Mouse (Mus musculus): ENCODE data around the gene Olfr1413. TPM values are rescaled to one million over a fixed set of nuclear protein-coding genes. Genes with fewer than 3 reads are reported as not detected.

Gene Olfr1413
- not detected in 2 replicates for polyA plus RNA-seq (2015; fragmentation: Nextera tagmentation; extraction: Ambion mirVana)

GRCm38 (mm10) chr1:92571022-92571421 is at the start of gene Olfr1413:
TSS of gene Olfr1413 (plus strand) at chr1:92571322.
- no peak within 1 kb of the TSS for H3K4me2 ChIP-seq (ENCODE audit: low read length)
- no peak within 1 kb of the TSS for H3K9ac ChIP-seq (ENCODE audit: low read depth, low read length)
- H3K36me3 ChIP-seq (ENCODE audit: control insufficient read depth, insufficient read depth, low read length) = no peaks in the 10 kb centered on the region
- H3K27me3 ChIP-seq (replicated peaks; ENCODE audit: control insufficient read depth, insufficient read depth, low read length) = no peaks in the 10 kb centered on the region
- no peaks in the 10 kb centered on the region for H3K4me1 ChIP-seq (ENCODE audit: control insufficient read depth, insufficient read depth, low read depth, low read length)
- H3K27ac ChIP-seq (ENCODE audit: low read depth, low read length) = no peak within 1 kb of the TSS
- 79% methylated on average over 3 of the region's 3 CpGs for WGBS
- H3K4me3 ChIP-seq (ENCODE audit: low read length) = no peak within 1 kb of the TSS
- H3K9me3 ChIP-seq (ENCODE audit: control insufficient read depth, low read length) = no peaks in the 10 kb centered on the region
- ATAC-seq = no peak

- no peak overlapping the region for H3K27ac ChIP-seq (ENCODE audit: low read depth, low read length)
- H3K4me1 ChIP-seq (ENCODE audit: control insufficient read depth, insufficient read depth, low read depth, low read length) = 0 out of 2 replicates have a peak, but pooled peaks cover 3% of the 10 kb centered on the region
- H3K4me3 ChIP-seq (ENCODE audit: low read length) = no peak overlapping the region
- no peaks in the 10 kb centered on the region for H3K9me3 ChIP-seq (ENCODE audit: control insufficient read depth, low read length)
- 14% methylated on average over 10 of the region's 10 CpGs for WGBS
- H3K36me3 ChIP-seq (ENCODE audit: control insufficient read depth, insufficient read depth, low read length) = no peaks in the 10 kb centered on the region
- peak overlapping the region; percentile 46 for H3K4me2 ChIP-seq (ENCODE audit: low read length)
- H3K9ac ChIP-seq (ENCODE audit: low read depth, low read length) = no peak overlapping the region
- peak; percentile 45; the same call in 1 of the 2 replicates for ATAC-seq
- 0 out of 2 replicates have a peak, but pooled peaks cover 2% of the 10 kb centered on the region for H3K27me3 ChIP-seq (replicated peaks; ENCODE audit: control insufficient read depth, insufficient read depth, low read length)
Measured at GRCm38 (mm10) chr1:92521376-92521775, 49.7 kb upstream of the Olfr1413 start.

GRCm38 (mm10) chr1:92523764-92524163 is 47.4 kb upstream of the Olfr1413 start:
- Histone ChIP-seq H3K4me3 (ENCODE audit: low read length) (no peak overlapping the region), H3K27me3 (replicated peaks; ENCODE audit: control insufficient read depth, insufficient read depth, low read length) (0 out of 2 replicates have a peak, but pooled peaks cover 2% of the 10 kb centered on the region), H3K9ac (ENCODE audit: low read depth, low read length) (no peak overlapping the region), H3K9me3 (ENCODE audit: control insufficient read depth, low read length) (no peaks in the 10 kb centered on the region), H3K4me1 (ENCODE audit: control insufficient read depth, insufficient read depth, low read depth, low read length) (0 out of 2 replicates have a peak, but pooled peaks cover 3% of the 10 kb centered on the region), H3K27ac (ENCODE audit: low read depth, low read length) (no peak overlapping the region), H3K4me2 (ENCODE audit: low read length) (no peak overlapping the region), H3K36me3 (ENCODE audit: control insufficient read depth, insufficient read depth, low read length) (no peaks in the 10 kb centered on the region)
- ATAC-seq = no peak
- 81% methylated on average over 3 of the region's 3 CpGs for WGBS

- WGBS = 51% methylated on average over 5 of the region's 5 CpGs
- no peaks in the 10 kb centered on the region for H3K27me3 ChIP-seq (replicated peaks; ENCODE audit: control insufficient read depth, insufficient read depth, low read length)
- no peak overlapping the region for H3K9ac ChIP-seq (ENCODE audit: low read depth, low read length)
- H3K9me3 ChIP-seq (ENCODE audit: control insufficient read depth, low read length) = no peaks in the 10 kb centered on the region
- ATAC-seq = no peak
- no peak overlapping the region for H3K27ac ChIP-seq (ENCODE audit: low read depth, low read length)
- no peak overlapping the region for H3K4me3 ChIP-seq (ENCODE audit: low read length)
- H3K4me2 ChIP-seq (ENCODE audit: low read length) = no peak overlapping the region
- H3K4me1 ChIP-seq (ENCODE audit: control insufficient read depth, insufficient read depth, low read depth, low read length) = no peaks in the 10 kb centered on the region
- H3K36me3 ChIP-seq (ENCODE audit: control insufficient read depth, insufficient read depth, low read length) = no peaks in the 10 kb centered on the region
Measured at GRCm38 (mm10) chr1:92536972-92537371, 34.1 kb upstream of the Olfr1413 start.

GRCm38 (mm10) chr1:92539071-92539470 is 32.1 kb upstream of the Olfr1413 start:
- H3K9ac ChIP-seq (ENCODE audit: low read depth, low read length) = no peak overlapping the region
- no peaks in the 10 kb centered on the region for H3K4me1 ChIP-seq (ENCODE audit: control insufficient read depth, insufficient read depth, low read depth, low read length)
- H3K4me2 ChIP-seq (ENCODE audit: low read length) = no peak overlapping the region
- H3K27me3 ChIP-seq (replicated peaks; ENCODE audit: control insufficient read depth, insufficient read depth, low read length) = no peaks in the 10 kb centered on the region
- H3K36me3 ChIP-seq (ENCODE audit: control insufficient read depth, insufficient read depth, low read length) = no peaks in the 10 kb centered on the region
- no peak overlapping the region for H3K4me3 ChIP-seq (ENCODE audit: low read length)
- no peak overlapping the region for H3K27ac ChIP-seq (ENCODE audit: low read depth, low read length)
- no peak for ATAC-seq
- WGBS = 34% methylated on average over 2 of the region's 2 CpGs
- H3K9me3 ChIP-seq (ENCODE audit: control insufficient read depth, low read length) = no peaks in the 10 kb centered on the region

- no peak overlapping the region for H3K4me3 ChIP-seq (ENCODE audit: low read length)
- no peaks in the 10 kb centered on the region for H3K4me1 ChIP-seq (ENCODE audit: control insufficient read depth, insufficient read depth, low read depth, low read length)
- no peaks in the 10 kb centered on the region for H3K9me3 ChIP-seq (ENCODE audit: control insufficient read depth, low read length)
- ATAC-seq = no peak
- no peaks in the 10 kb centered on the region for H3K27me3 ChIP-seq (replicated peaks; ENCODE audit: control insufficient read depth, insufficient read depth, low read length)
- no peak overlapping the region for H3K4me2 ChIP-seq (ENCODE audit: low read length)
- H3K27ac ChIP-seq (ENCODE audit: low read depth, low read length) = no peak overlapping the region
- H3K36me3 ChIP-seq (ENCODE audit: control insufficient read depth, insufficient read depth, low read length) = no peaks in the 10 kb centered on the region
- no peak overlapping the region for H3K9ac ChIP-seq (ENCODE audit: low read depth, low read length)
- 78% methylated on average over 2 of the region's 2 CpGs for WGBS
Measured at GRCm38 (mm10) chr1:92545929-92546328, 25.2 kb upstream of the Olfr1413 start.

- no peak for ATAC-seq
- Histone ChIP-seq H3K36me3 (ENCODE audit: control insufficient read depth, insufficient read depth, low read length) (no peaks in the 10 kb centered on the region), H3K4me2 (ENCODE audit: low read length) (no peak within 1 kb of the TSS), H3K4me1 (ENCODE audit: control insufficient read depth, insufficient read depth, low read depth, low read length) (no peaks in the 10 kb centered on the region), H3K9me3 (ENCODE audit: control insufficient read depth, low read length) (peaks cover 3% of the 10 kb centered on the region; the same call in 1 of the 2 replicates), H3K4me3 (ENCODE audit: low read length) (no peak within 1 kb of the TSS), H3K27ac (ENCODE audit: low read depth, low read length) (no peak within 1 kb of the TSS), H3K27me3 (replicated peaks; ENCODE audit: control insufficient read depth, insufficient read depth, low read length) (no peaks in the 10 kb centered on the region), H3K9ac (ENCODE audit: low read depth, low read length) (no peak within 1 kb of the TSS)
- WGBS = 93% methylated on average over 2 of the region's 2 CpGs
Measured at GRCm38 (mm10) chr1:92585479-92585878, 14.4 kb downstream of the Olfr1413 start, which contains the start of gene Olfr1412. TSS of gene Olfr1412 (plus strand) at chr1:92585779.

- ATAC-seq = no peak
- H3K4me2 ChIP-seq (ENCODE audit: low read length) = no peak within 1 kb of the TSS
- H3K4me1 ChIP-seq (ENCODE audit: control insufficient read depth, insufficient read depth, low read depth, low read length) = no peaks in the 10 kb centered on the region
- H3K4me3 ChIP-seq (ENCODE audit: low read length) = no peak within 1 kb of the TSS
- no peak within 1 kb of the TSS for H3K9ac ChIP-seq (ENCODE audit: low read depth, low read length)
- no peak within 1 kb of the TSS for H3K27ac ChIP-seq (ENCODE audit: low read depth, low read length)
- no peaks in the 10 kb centered on the region for H3K9me3 ChIP-seq (ENCODE audit: control insufficient read depth, low read length)
- H3K36me3 ChIP-seq (ENCODE audit: control insufficient read depth, insufficient read depth, low read length) = no peaks in the 10 kb centered on the region
- H3K27me3 ChIP-seq (replicated peaks; ENCODE audit: control insufficient read depth, insufficient read depth, low read length) = 0 out of 2 replicates have a peak, but pooled peaks cover 2% of the 10 kb centered on the region
Measured at GRCm38 (mm10) chr1:92594111-92594510, 23.0 kb downstream of the Olfr1413 start, which contains the start of gene Olfr1411. TSS of gene Olfr1411 (plus strand) at chr1:92594411.

GRCm38 (mm10) chr1:92596019-92596418 is 24.9 kb downstream of the Olfr1413 start:
- no peak for ATAC-seq
- 91% methylated on average over 3 of the region's 3 CpGs for WGBS
- no peak overlapping the region for H3K4me2 ChIP-seq (ENCODE audit: low read length)
- H3K9me3 ChIP-seq (ENCODE audit: control insufficient read depth, low read length) = no peaks in the 10 kb centered on the region
- H3K36me3 ChIP-seq (ENCODE audit: control insufficient read depth, insufficient read depth, low read length) = no peaks in the 10 kb centered on the region
- H3K4me3 ChIP-seq (ENCODE audit: low read length) = no peak overlapping the region
- no peak overlapping the region for H3K9ac ChIP-seq (ENCODE audit: low read depth, low read length)
- H3K27me3 ChIP-seq (replicated peaks; ENCODE audit: control insufficient read depth, insufficient read depth, low read length) = 0 out of 2 replicates have a peak, but pooled peaks cover 2% of the 10 kb centered on the region
- H3K27ac ChIP-seq (ENCODE audit: low read depth, low read length) = no peak overlapping the region
- H3K4me1 ChIP-seq (ENCODE audit: control insufficient read depth, insufficient read depth, low read depth, low read length) = no peaks in the 10 kb centered on the region
